Mouse (Mus musculus) liver, adult 2 months (tissue): ENCODE results near the gene Copa.

Experiments
- CTCF ChIP-seq: fragments of 200-500 bp; IDR thresholded peaks from 2 replicates; pipeline ENCODE4 v1.5.1; 2011; ENCODE audit warnings: low read depth, low read length, control low read depth
- POLR2A ChIP-seq: fragments of 200-500 bp; IDR thresholded peaks from 2 replicates; pipeline ENCODE4 v1.6.1; 2011; ENCODE audit warnings: low read length, control low read depth; ENCODE audit not compliant: insufficient read depth; ENCODE audit errors: extremely low read depth

- no peak for TF ChIP-seq CTCF
- peak; percentile 65; the same call in 1 of the 2 replicates for TF ChIP-seq POLR2A
Observed at GRCm38 (mm10) chr1:172082101-172082898, at the start of gene Copa, which contains the start of gene Ncstn.
